Mouse (Mus musculus): Measurements from ENCODE around the gene 2310079G19Rik.

DNA sequence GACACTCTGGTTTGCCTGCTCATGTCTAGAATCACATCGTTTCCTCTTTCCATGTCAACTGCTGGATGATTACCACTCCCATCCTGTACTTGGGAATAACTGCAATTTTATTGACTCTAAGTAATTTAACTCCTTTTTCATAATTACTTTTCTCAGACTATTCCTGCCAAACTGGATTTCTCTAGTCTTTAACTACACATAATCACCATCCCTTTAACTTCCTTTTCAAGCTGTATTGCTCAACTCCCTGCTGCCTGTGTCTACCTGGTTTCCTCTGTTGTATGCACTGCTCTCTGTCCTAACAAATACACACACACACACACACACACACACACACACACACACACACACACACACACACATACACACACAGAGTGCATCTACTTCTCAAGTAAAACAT, 23.6 kb upstream of the 2310079G19Rik start:
- no peak for TF ChIP-seq CTCF (IDR thresholded peaks at IDR 0.05)
- TF ChIP-seq POLR2A (IDR thresholded peaks at IDR 0.05; ENCODE audit: insufficient read depth, low read depth, low read length): no peak
